Mouse (Mus musculus) ES-E14 (cell line): Measurements from ENCODE around the gene Gm10260.

Experiments used
- CHD2 ChIP-seq: IDR thresholded peaks from 2 replicates; pipeline ENCODE4 v1.6.1; 2014; ENCODE audit warnings: mild to moderate bottlenecking, low read depth, low read length, inconsistent platforms
- HCFC1 ChIP-seq: IDR thresholded peaks from 2 replicates; pipeline ENCODE4 v1.6.1; 2012; ENCODE audit warnings: low read length, inconsistent platforms, borderline replicate concordance; ENCODE audit not compliant: insufficient read depth
- MAFK ChIP-seq: IDR thresholded peaks from 2 replicates; pipeline ENCODE4 v1.6.1; 2014; ENCODE audit warnings: mild to moderate bottlenecking, low read depth, low read length, inconsistent platforms; ENCODE audit not compliant: insufficient read depth
- ZNF384 ChIP-seq: IDR thresholded peaks from 2 replicates; pipeline ENCODE4 v1.6.1; 2012; ENCODE audit warnings: low read depth, low read length, inconsistent platforms

DNA sequence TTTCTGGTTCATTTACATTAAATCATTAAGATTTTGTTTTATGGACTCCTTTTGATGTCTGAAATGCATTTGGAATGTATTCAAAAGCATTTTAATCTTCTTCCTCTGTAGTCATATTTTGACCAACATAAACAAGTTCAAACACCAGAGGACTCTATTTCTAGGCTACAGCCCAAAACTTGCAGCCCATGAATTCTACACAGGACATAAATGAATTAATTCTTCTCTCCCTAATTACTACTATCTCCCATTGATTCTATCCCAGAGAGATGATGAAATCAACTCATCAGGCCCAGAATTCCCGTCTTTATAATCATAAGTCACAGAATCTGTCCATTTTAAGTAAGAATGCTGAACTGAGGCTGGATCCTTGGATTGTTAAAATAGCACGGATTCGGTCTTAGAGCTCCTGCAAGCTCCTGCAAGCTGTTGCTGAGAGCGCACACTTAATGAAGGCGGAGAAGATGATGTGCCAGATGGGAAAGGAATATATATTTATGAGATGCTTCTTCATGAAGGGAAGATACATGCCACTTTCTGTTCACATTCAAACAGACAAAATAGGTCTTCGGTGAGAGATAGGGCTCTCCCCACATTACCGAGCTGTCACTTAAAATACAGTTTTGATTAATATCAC lies 7.7 kb upstream of the Gm10260 start:
- TF ChIP-seq MAFK (no peak), ZNF384 (no peak), CHD2 (no peak), HCFC1 (no peak)
